Mouse (Mus musculus): ENCODE results near the gene Myh9. TPM values are rescaled to one million over a fixed set of nuclear protein-coding genes. Genes with fewer than 3 reads are reported as not detected.

The Myh9 gene
- polyA plus RNA-seq, 1 experiment from 2014 or later = 24.6 TPM

GRCm38 (mm10) chr15:77820480-77821163 is 21.4 kb downstream of the Myh9 start:
- no peak overlapping the region for H3K4me2 ChIP-seq
- no peak for ATAC-seq (ENCODE audit: low FRiP score)
- 70% methylated on average over 3 of the region's 3 CpGs for WGBS
- no peak overlapping the region for H3K4me3 ChIP-seq (replicated peaks)
- H3K9me3 ChIP-seq = no peaks in the 10 kb centered on the region
- 0 out of 2 replicates have a peak overlapping the region, but pooled peaks have one; percentile 29 for H3K9ac ChIP-seq
- no peaks in the 10 kb centered on the region for H3K27me3 ChIP-seq
- no peak overlapping the region for H3K27ac ChIP-seq
- no peaks in the 10 kb centered on the region for H3K36me3 ChIP-seq (replicated peaks)
- peaks cover 43% of the 10 kb centered on the region for H3K4me1 ChIP-seq

GRCm38 (mm10) chr15:77819894-77820387 is 22.0 kb downstream of the Myh9 start:
- Histone ChIP-seq H3K4me3 (replicated peaks) (no peak overlapping the region), H3K27me3 (no peaks in the 10 kb centered on the region), H3K4me1 (peaks cover 45% of the 10 kb centered on the region), H3K27ac (no peak overlapping the region), H3K36me3 (replicated peaks) (no peaks in the 10 kb centered on the region), H3K9me3 (no peaks in the 10 kb centered on the region), H3K9ac (no peak overlapping the region), H3K4me2 (no peak overlapping the region)
- 86% methylated on average over 10 of the region's 10 CpGs for WGBS
- no peak for ATAC-seq (ENCODE audit: low FRiP score)

- WGBS = 88% methylated on average over 15 of the region's 15 CpGs
- Histone ChIP-seq H3K9me3 (no peaks in the 10 kb centered on the region), H3K4me3 (replicated peaks) (no peak overlapping the region), H3K27ac (no peak overlapping the region), H3K27me3 (no peaks in the 10 kb centered on the region), H3K4me2 (no peak overlapping the region), H3K36me3 (replicated peaks) (no peaks in the 10 kb centered on the region), H3K4me1 (peaks cover 44% of the 10 kb centered on the region), H3K9ac (no peak overlapping the region)
- ATAC-seq (ENCODE audit: low FRiP score) = no peak
These were observed 23.3 kb downstream of the Myh9 start for GRCm38 (mm10) chr15:77818556-77819158.

GRCm38 (mm10) chr15:77817417-77817816 is 24.6 kb downstream of the Myh9 start:
- Histone ChIP-seq H3K27me3 (no peaks in the 10 kb centered on the region), H3K4me2 (no peak overlapping the region), H3K27ac (no peak overlapping the region), H3K9me3 (no peaks in the 10 kb centered on the region), H3K4me1 (peaks cover 38% of the 10 kb centered on the region), H3K36me3 (replicated peaks) (peaks cover 6% of the 10 kb centered on the region), H3K4me3 (replicated peaks) (no peak overlapping the region), H3K9ac (0 out of 2 replicates have a peak overlapping the region, but pooled peaks have one; percentile 7)
- WGBS = 68% methylated on average over 7 of the region's 7 CpGs
- no peak for ATAC-seq (ENCODE audit: low FRiP score)

GRCm38 (mm10) chr15:77816601-77816950 is 25.4 kb downstream of the Myh9 start:
- WGBS = 86% methylated on average over 4 of the region's 4 CpGs
- peaks cover 9% of the 10 kb centered on the region for H3K36me3 ChIP-seq (replicated peaks)

GRCm38 (mm10) chr15:77815867-77816600 is 25.9 kb downstream of the Myh9 start:
- 0 out of 2 replicates have a peak overlapping the region, but pooled peaks have one; percentile 4 for H3K27ac ChIP-seq
- WGBS = 83% methylated on average over 17 of the region's 17 CpGs

More at GRCm38 (mm10) chr15:77816601-77816950, 25.4 kb downstream of the Myh9 start:
- no peak overlapping the region for H3K4me2 ChIP-seq
- no peak overlapping the region for H3K4me3 ChIP-seq (replicated peaks)
- ATAC-seq (ENCODE audit: low FRiP score) = no peak
- H3K4me1 ChIP-seq = peaks cover 31% of the 10 kb centered on the region
- H3K27ac ChIP-seq = no peak overlapping the region
- no peaks in the 10 kb centered on the region for H3K9me3 ChIP-seq
- H3K9ac ChIP-seq = no peak overlapping the region
- H3K27me3 ChIP-seq = no peaks in the 10 kb centered on the region

GRCm38 (mm10) chr15:77813639-77814375 is 28.2 kb downstream of the Myh9 start:
- peaks cover 34% of the 10 kb centered on the region for H3K4me1 ChIP-seq
- H3K27ac ChIP-seq = no peak overlapping the region
- no peaks in the 10 kb centered on the region for H3K9me3 ChIP-seq
- ATAC-seq (ENCODE audit: low FRiP score) = no peak
- peaks cover 9% of the 10 kb centered on the region for H3K36me3 ChIP-seq (replicated peaks)
- H3K4me2 ChIP-seq = no peak overlapping the region
- H3K27me3 ChIP-seq = no peaks in the 10 kb centered on the region
- H3K4me3 ChIP-seq (replicated peaks) = no peak overlapping the region
- 84% methylated on average over 6 of the region's 6 CpGs for WGBS
- no peak overlapping the region for H3K9ac ChIP-seq

More at GRCm38 (mm10) chr15:77815867-77816600, 25.9 kb downstream of the Myh9 start:
- H3K9me3 ChIP-seq = no peaks in the 10 kb centered on the region
- no peak overlapping the region for H3K4me3 ChIP-seq (replicated peaks)
- H3K9ac ChIP-seq = no peak overlapping the region
- peaks cover 33% of the 10 kb centered on the region for H3K4me1 ChIP-seq
- H3K36me3 ChIP-seq (replicated peaks) = peaks cover 9% of the 10 kb centered on the region
- no peaks in the 10 kb centered on the region for H3K27me3 ChIP-seq
- no peak overlapping the region for H3K4me2 ChIP-seq
- no peak for ATAC-seq (ENCODE audit: low FRiP score)

- 95% methylated on average over 10 of the region's 10 CpGs for WGBS
These were observed 29.4 kb downstream of the Myh9 start for GRCm38 (mm10) chr15:77812578-77812977.

GRCm38 (mm10) chr15:77811099-77811760 is 30.7 kb downstream of the Myh9 start:
- H3K4me3 ChIP-seq (replicated peaks) = no peak overlapping the region
- H3K4me2 ChIP-seq = no peak overlapping the region
- no peaks in the 10 kb centered on the region for H3K27me3 ChIP-seq
- no peak overlapping the region for H3K9ac ChIP-seq
- WGBS = 79% methylated on average over 11 of the region's 11 CpGs
- peaks cover 27% of the 10 kb centered on the region for H3K36me3 ChIP-seq (replicated peaks)
- H3K27ac ChIP-seq = no peak overlapping the region
- H3K4me1 ChIP-seq = peaks cover 22% of the 10 kb centered on the region
- no peak for ATAC-seq (ENCODE audit: low FRiP score)
- no peaks in the 10 kb centered on the region for H3K9me3 ChIP-seq

More at GRCm38 (mm10) chr15:77812578-77812977, 29.4 kb downstream of the Myh9 start:
- H3K4me2 ChIP-seq = no peak overlapping the region
- no peak overlapping the region for H3K9ac ChIP-seq
- H3K36me3 ChIP-seq (replicated peaks) = peaks cover 15% of the 10 kb centered on the region
- no peak for ATAC-seq (ENCODE audit: low FRiP score)
- H3K4me1 ChIP-seq = peaks cover 27% of the 10 kb centered on the region
- no peaks in the 10 kb centered on the region for H3K9me3 ChIP-seq
- no peak overlapping the region for H3K27ac ChIP-seq
- H3K4me3 ChIP-seq (replicated peaks) = no peak overlapping the region
- H3K27me3 ChIP-seq = no peaks in the 10 kb centered on the region

- Histone ChIP-seq H3K9ac (no peak overlapping the region), H3K9me3 (no peaks in the 10 kb centered on the region), H3K27me3 (no peaks in the 10 kb centered on the region), H3K4me1 (peaks cover 22% of the 10 kb centered on the region), H3K36me3 (replicated peaks) (peaks cover 33% of the 10 kb centered on the region), H3K4me2 (no peak overlapping the region), H3K27ac (peak overlapping the region; percentile 31; the same call in 1 of the 2 replicates), H3K4me3 (replicated peaks) (no peak overlapping the region)
- ATAC-seq (ENCODE audit: low FRiP score) = no peak
- 58% methylated on average over 17 of the region's 17 CpGs for WGBS
These were observed 31.4 kb downstream of the Myh9 start for GRCm38 (mm10) chr15:77810416-77811098.

GRCm38 (mm10) chr15:77809434-77809833 is 32.5 kb downstream of the Myh9 start:
- 88% methylated on average over 1 of the region's 1 CpGs for WGBS
- ATAC-seq (ENCODE audit: low FRiP score) = no peak
- Histone ChIP-seq H3K4me1 (peaks cover 18% of the 10 kb centered on the region), H3K27ac (no peak overlapping the region), H3K27me3 (no peaks in the 10 kb centered on the region), H3K9me3 (no peaks in the 10 kb centered on the region), H3K36me3 (replicated peaks) (peaks cover 34% of the 10 kb centered on the region), H3K9ac (no peak overlapping the region), H3K4me2 (no peak overlapping the region), H3K4me3 (replicated peaks) (no peak overlapping the region)

All from forebrain, embryonic 12.5 days (tissue).